Mouse (Mus musculus): Measurements from ENCODE around the gene Tmprss4. TPM values are rescaled to one million over a fixed set of nuclear protein-coding genes. Genes with fewer than 3 reads are reported as not detected.

Gene Tmprss4
- total RNA-seq, 2 experiments from 2014 or later, result not detected

- no peak for DNase-seq (ENCODE audit: low spot score in 2 of 2)
These were observed 6.3 kb downstream of the Tmprss4 start for GRCm38 (mm10) chr9:45197549-45197948.

- no peak for DNase-seq (ENCODE audit: low spot score in 2 of 2)
These were observed 7.6 kb downstream of the Tmprss4 start for GRCm38 (mm10) chr9:45196125-45196830.

GRCm38 (mm10) chr9:45195468-45195867, 8.4 kb downstream of the Tmprss4 start:
- no peak for DNase-seq (ENCODE audit: low spot score in 2 of 2)

GRCm38 (mm10) chr9:45189661-45190174, 14.2 kb downstream of the Tmprss4 start:
- DNase-seq (ENCODE audit: low spot score in 2 of 2), result no peak

GRCm38 (mm10) chr9:45188570-45189563, 15.0 kb downstream of the Tmprss4 start:
- DNase-seq (ENCODE audit: low spot score in 2 of 2), result no peak

- no peak for DNase-seq (ENCODE audit: low spot score in 2 of 2)
These were observed 18.6 kb downstream of the Tmprss4 start for GRCm38 (mm10) chr9:45185250-45185649.

GRCm38 (mm10) chr9:45183266-45183665, 20.6 kb downstream of the Tmprss4 start:
- DNase-seq (ENCODE audit: low spot score in 2 of 2), result no peak

GRCm38 (mm10) chr9:45182521-45182920, 21.4 kb downstream of the Tmprss4 start:
- DNase-seq (ENCODE audit: low spot score in 2 of 2), result no peak

GRCm38 (mm10) chr9:45181770-45182169, 22.1 kb downstream of the Tmprss4 start, which contains the start of gene BC049352:
TSS of gene BC049352 (plus strand) at chr9:45182007.
- no peak for DNase-seq (ENCODE audit: low spot score in 2 of 2)

GRCm38 (mm10) chr9:45179282-45179681, 24.6 kb downstream of the Tmprss4 start:
- no peak for DNase-seq (ENCODE audit: low spot score in 2 of 2)

- no peak for DNase-seq (ENCODE audit: low spot score in 2 of 2)
These were observed 30.4 kb downstream of the Tmprss4 start for GRCm38 (mm10) chr9:45173475-45173874.

GRCm38 (mm10) chr9:45171073-45171610, 32.8 kb downstream of the Tmprss4 start:
- DNase-seq (ENCODE audit: low spot score in 2 of 2), result no peak

GRCm38 (mm10) chr9:45170150-45170549, 33.7 kb downstream of the Tmprss4 start:
- DNase-seq (ENCODE audit: low spot score in 2 of 2), result no peak

GRCm38 (mm10) chr9:45167903-45168302, 36.0 kb downstream of the Tmprss4 start:
- no peak for DNase-seq (ENCODE audit: low spot score in 2 of 2)

GRCm38 (mm10) chr9:45153361-45153760, 50.5 kb downstream of the Tmprss4 start:
- DNase-seq (ENCODE audit: low spot score in 2 of 2), result no peak

GRCm38 (mm10) chr9:45150933-45151332, 53.0 kb downstream of the Tmprss4 start:
- no peak for DNase-seq (ENCODE audit: low spot score in 2 of 2)

GRCm38 (mm10) chr9:45146267-45146597, 57.7 kb downstream of the Tmprss4 start:
- peak; percentile 52 to 68 for DNase-seq (ENCODE audit: low spot score in 2 of 2)

GRCm38 (mm10) chr9:45145533-45146266, 58.2 kb downstream of the Tmprss4 start:
- DNase-seq (ENCODE audit: low spot score in 2 of 2), result peak in 1 of 2 experiments; percentile 8

- no peak for DNase-seq (ENCODE audit: low spot score in 2 of 2)
These were observed 61.2 kb downstream of the Tmprss4 start for GRCm38 (mm10) chr9:45142686-45143085.

- DNase-seq (ENCODE audit: low spot score in 2 of 2), result no peak
These were observed 62.9 kb downstream of the Tmprss4 start for GRCm38 (mm10) chr9:45140945-45141344.

- no peak for DNase-seq (ENCODE audit: low spot score in 2 of 2)
These were observed 64.8 kb downstream of the Tmprss4 start for GRCm38 (mm10) chr9:45139082-45139481.
